Mouse (Mus musculus): Measurements from ENCODE around the gene H1f0. TPM values are rescaled to one million over a fixed set of nuclear protein-coding genes. Genes with fewer than 3 reads are reported as not detected.

H1f0 gene
- total RNA-seq, 2 experiments from 2014 or later, result 74.4 to 86.9 TPM

- DNase-seq (ENCODE audit: low spot score), result peak; percentile 72
Measured at GRCm38 (mm10) chr15:79037913-79038328, 9.7 kb downstream of the H1f0 start.

GRCm38 (mm10) chr15:79038331-79038730 is 10.1 kb downstream of the H1f0 start:
- no peak for DNase-seq (ENCODE audit: low spot score)

- peak; percentile 78 for DNase-seq (ENCODE audit: low spot score)
Measured at GRCm38 (mm10) chr15:79038853-79039252, 10.6 kb downstream of the H1f0 start.

- DNase-seq (ENCODE audit: low spot score), result no peak
Measured at GRCm38 (mm10) chr15:79040501-79041416, 12.5 kb downstream of the H1f0 start.

- no peak for DNase-seq (ENCODE audit: low spot score)
Measured at GRCm38 (mm10) chr15:79041585-79041984, 13.3 kb downstream of the H1f0 start, which contains the start of gene Galr3. TSS of gene Galr3 (plus strand) at chr15:79041885.

GRCm38 (mm10) chr15:79042721-79043491 is 14.7 kb downstream of the H1f0 start:
- no peak for DNase-seq (ENCODE audit: low spot score)

GRCm38 (mm10) chr15:79044837-79045236 is 16.6 kb downstream of the H1f0 start:
- DNase-seq (ENCODE audit: low spot score), result no peak

- no peak for DNase-seq (ENCODE audit: low spot score)
Measured at GRCm38 (mm10) chr15:79048186-79048585, 19.9 kb downstream of the H1f0 start.

- no peak for DNase-seq (ENCODE audit: low spot score)
Measured at GRCm38 (mm10) chr15:79050160-79050845, 22.1 kb downstream of the H1f0 start.

GRCm38 (mm10) chr15:79050964-79051363 is 22.7 kb downstream of the H1f0 start:
- DNase-seq (ENCODE audit: low spot score), result no peak

GRCm38 (mm10) chr15:79051461-79052360 is 23.5 kb downstream of the H1f0 start:
- DNase-seq (ENCODE audit: low spot score), result peak; percentile 21

- DNase-seq (ENCODE audit: low spot score), result no peak
Measured at GRCm38 (mm10) chr15:79052366-79052765, 24.1 kb downstream of the H1f0 start.

GRCm38 (mm10) chr15:79056601-79057000 is 28.4 kb downstream of the H1f0 start:
- DNase-seq (ENCODE audit: low spot score), result no peak

- no peak for DNase-seq (ENCODE audit: low spot score)
Measured at GRCm38 (mm10) chr15:79057850-79058249, 29.6 kb downstream of the H1f0 start.

GRCm38 (mm10) chr15:79060887-79061565 is 32.8 kb downstream of the H1f0 start:
- no peak for DNase-seq (ENCODE audit: low spot score)

- DNase-seq (ENCODE audit: low spot score), result peak; percentile 99
Measured at GRCm38 (mm10) chr15:79062376-79063159, 34.3 kb downstream of the H1f0 start, which contains the start of gene Ankrd54. TSS of gene Ankrd54 (minus strand) at chr15:79062893.

GRCm38 (mm10) chr15:79063160-79063740 is 35.0 kb downstream of the H1f0 start:
- DNase-seq (ENCODE audit: low spot score), result no peak

GRCm38 (mm10) chr15:79065086-79065770 is 37.0 kb downstream of the H1f0 start:
- no peak for DNase-seq (ENCODE audit: low spot score)

Measured in gastrocnemius, adult 18-20 months (tissue).